Mouse (Mus musculus): ENCODE data around the gene Mfn2.

DNA sequence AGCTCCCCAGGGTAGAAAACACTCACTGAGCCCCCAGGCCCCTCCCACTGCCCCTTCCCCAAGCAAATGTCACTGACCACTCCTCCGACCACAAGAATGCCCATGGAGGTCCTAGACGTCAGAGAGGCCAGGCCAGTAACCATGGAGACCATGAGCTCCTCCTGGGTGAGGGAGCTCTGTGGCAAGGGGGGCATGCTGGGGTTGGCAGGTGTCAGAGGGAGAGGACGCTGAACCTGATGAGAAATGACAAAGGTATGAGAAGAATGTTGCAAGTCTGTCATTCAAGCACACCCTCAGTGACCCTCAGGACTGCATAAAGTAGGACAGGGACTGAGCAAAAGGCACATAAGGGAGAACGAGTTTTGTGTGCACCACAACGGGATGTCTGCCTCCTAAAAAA lies 24.6 kb downstream of the Mfn2 start:
- TF ChIP-seq CHD2 (IDR thresholded peaks at IDR 0.05; ENCODE audit: low read depth, low read length), result no peak
- no peak for TF ChIP-seq HCFC1 (IDR thresholded peaks at IDR 0.05; ENCODE audit: borderline replicate concordance, insufficient read depth, low read length)
- no peak for TF ChIP-seq ZNF384 (IDR thresholded peaks at IDR 0.05; ENCODE audit: low read depth, low read length)
